Mouse (Mus musculus) activated CD4-positive, CD25-positive, alpha-beta regulatory T cell, adult 4 months (primary cell): ENCODE results near the gene S100a3. TPM values are rescaled to one million over a fixed set of nuclear protein-coding genes. Genes with fewer than 3 reads are reported as not detected.

Experiments used
- ATAC-seq: one replicate; pipeline ENCODE4 v1.8.0; 2017
- polyA plus RNA-seq, 2 experiments: library from polyadenylated mRNA; unstranded; fragments of 100-300 nt; shearing (Covaris generic); gene quantifications; one replicate each; pipeline ENCODE4 v1.2.1; 2017

Gene S100a3
- polyA plus RNA-seq, 2 experiments from 2014 or later = 2.6 to 3.2 TPM

DNA sequence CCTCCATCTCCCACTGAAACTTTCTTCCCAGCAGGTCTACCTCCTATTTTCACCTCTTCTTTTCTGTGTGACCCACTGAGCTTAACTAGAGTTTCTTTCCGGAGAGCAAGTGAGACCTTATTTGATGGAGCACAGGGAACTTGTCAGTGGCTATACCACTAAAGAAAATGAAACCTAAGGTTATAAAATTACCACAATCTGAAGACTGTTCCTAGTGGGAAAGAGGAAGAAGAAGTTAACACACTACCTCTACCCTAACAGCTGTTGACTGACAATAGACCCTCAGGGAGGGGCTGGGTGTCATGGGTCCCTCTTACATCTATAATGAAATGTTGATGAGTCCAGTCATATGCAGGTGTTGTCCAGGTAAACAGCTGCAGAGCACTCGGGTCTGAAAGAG is 71.6 kb downstream of the S100a3 start:
- ATAC-seq = no peak

DNA sequence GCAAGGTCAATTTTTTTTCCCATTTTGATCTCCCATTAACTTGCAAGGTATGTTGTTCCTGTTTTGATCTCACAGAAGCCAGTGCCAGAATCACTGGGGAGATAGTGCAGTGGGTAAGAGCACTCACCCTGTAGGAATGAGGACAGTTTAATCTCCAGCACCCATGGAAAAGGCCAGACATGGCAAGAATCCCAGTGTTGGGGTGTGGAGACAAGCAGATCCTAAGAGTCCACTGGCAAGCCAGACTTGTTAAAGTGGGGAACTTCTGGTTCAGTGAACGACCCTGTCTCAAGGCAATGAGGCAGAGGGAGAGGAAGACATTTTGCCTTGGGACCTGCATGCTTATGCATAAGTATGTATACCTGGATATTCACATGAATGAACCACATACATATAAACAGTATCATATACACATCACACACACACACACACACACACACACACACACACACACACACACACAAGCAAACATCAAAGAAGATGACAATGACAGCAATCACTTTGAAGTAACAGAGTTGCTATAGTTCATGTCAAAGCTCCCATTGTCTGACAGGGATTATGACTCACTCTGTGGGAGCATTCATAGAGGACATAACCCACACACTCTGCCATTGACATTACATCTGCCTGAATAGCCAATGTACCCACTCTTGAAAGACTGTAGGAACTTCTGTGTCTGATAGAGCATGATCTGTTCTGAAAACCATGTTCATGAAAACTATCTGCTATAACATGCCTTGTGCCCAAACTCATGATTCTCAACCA is 78.3 kb downstream of the S100a3 start:
- ATAC-seq = no peak

DNA sequence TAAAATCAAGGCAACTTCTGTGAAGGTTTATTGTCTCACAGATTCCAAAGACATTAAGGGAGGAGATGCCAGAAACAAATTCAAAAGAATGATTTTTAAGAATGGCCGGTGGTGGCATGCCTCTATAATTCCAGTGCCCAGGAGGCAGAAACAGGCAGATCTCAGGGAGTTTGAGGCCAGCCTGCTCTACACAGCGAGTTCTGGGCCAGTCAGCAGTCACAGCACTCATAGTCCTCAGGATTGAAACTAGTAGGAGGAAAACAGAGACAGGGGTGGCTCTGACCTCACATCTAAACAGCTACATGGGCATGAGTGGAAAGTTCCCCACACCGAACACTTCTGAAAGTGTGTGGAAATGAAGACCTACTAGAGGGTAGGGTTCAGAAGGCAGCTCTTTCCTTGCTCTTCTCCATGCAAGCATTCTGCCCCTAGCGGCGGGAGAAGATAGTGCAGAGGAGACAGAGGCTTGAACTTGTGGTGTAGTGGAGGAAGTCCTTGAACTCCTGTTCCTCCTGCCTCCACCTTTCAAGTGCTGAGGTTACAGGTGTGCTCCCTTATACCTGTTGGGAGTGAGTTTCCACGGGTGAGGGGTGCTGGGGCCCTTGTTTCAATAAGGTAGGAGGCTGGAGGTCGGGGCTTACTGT is 79.3 kb downstream of the S100a3 start:
- ATAC-seq = peak; percentile 71

DNA sequence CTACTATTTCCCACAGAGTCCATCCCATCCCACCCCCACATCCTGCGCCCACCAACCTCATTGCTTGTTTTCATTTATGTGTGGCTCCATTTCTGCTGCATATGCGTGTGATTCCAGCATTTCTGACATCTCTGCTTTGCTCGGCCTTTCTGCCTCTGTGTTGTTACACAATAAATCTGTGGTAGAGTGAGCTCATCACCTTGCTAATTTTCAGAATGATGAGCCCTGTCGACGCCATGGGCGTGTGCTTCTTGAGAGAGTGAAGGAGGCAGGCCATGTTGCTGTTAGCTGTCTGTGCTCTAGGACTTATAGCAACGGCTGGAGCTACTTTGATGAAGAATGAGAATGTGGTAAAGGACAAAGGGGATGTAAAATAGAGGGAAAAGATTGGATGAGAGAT is 80.6 kb downstream of the S100a3 start:
- ATAC-seq = no peak

DNA sequence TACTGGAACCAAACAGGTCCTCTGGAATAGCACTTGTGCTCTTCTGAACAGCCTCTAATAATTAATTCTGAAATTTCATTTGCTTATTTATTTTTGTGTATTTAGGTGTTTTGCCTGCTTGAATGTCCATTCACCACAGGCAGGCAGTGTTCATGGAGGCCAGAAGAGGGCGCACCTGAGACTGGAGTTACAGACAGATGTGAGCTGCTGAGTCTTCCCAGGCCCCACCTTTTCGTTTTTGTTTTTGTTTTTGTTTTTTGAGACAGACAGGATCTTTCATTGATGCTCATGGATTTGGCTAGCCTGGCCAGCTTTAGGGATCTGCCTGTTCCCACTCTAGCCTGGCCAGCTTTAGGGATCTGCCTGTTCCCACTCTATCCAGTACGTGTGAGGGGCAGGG is 83.8 kb downstream of the S100a3 start:
- ATAC-seq = no peak

DNA sequence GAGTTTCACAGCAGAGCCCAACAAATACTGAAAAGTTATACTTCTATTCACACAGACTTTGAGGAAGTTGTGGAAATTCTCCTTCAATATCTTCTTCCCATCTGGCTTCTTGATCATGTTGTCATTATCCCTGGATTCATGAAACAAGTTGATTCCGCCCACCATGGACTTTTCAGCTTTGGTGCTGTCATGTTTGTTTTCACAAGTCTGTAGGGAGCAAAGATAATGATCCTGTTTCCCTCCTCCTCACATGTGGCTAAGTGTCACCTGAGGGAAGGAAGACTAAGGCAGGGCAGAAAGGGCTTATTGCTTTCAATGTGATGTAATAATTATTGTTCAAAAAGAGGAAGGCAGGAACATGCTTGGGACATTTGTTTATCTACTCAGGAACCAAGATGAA is 86.9 kb downstream of the S100a3 start:
- ATAC-seq = no peak

DNA sequence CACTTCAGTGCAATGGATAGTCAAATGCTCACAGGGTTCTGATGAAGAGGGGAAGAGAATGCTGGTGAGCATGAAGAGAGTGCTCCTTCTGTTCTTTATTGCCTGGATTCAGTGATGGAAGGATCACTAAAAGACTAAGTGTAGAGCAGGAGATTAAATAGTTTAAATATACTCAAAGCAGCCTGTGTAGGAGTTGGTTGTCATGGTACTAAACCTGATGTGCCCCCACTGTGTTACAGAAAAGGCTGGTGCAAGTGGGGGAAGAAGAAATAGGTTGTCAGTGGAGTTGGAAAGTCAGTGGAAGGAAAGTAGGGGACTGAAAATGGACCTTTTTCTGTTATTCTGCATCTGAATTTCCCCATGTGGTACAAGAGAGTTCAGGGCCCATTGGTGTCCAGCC is 88.6 kb downstream of the S100a3 start:
- ATAC-seq = no peak

DNA sequence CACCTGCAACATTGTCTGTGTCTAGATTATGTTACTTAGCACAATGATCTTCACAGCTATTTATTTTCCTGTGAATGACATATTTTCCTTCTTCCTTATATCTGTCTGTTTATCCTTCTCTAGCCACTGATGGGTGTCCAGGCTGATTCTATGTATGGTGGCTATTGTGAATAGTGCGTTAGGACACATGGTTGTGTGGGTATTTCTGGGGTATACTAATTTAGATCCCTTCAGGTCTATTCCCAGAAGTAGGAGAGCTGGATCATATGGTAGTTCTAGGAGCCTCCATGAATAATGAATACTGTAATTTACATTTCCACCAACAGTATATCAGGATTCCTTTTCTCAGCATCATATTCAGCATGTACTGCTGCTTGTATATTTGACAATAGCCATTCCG is 89.5 kb downstream of the S100a3 start:
- ATAC-seq = no peak

Other genes with a start within 250 kb of the S100a3 start
- gene Slc27a3, start 170.6 kb upstream of the S100a3 start, polyA plus RNA-seq = under 1 TPM in 1 of 2 experiments, not detected in 1; 0.21 TPM
- gene Ints3, start 127.0 kb upstream of the S100a3 start, polyA plus RNA-seq = 10 to 100 TPM; 13.8 to 17.2 TPM
- gene Npr1, start 94.7 kb upstream of the S100a3 start, polyA plus RNA-seq = not detected
- 100 to 1,000 TPM in 1 of 2 experiments, 10 to 100 TPM in 1; 99.7 to 101 TPM for gene Ilf2, start 84.5 kb upstream of the S100a3 start, polyA plus RNA-seq
- gene Snapin, start 69.5 kb upstream of the S100a3 start, polyA plus RNA-seq = 10 to 100 TPM; 48.3 to 56.3 TPM
- 10 to 100 TPM; 43.5 to 67.8 TPM for gene Chtop, start 51.1 kb upstream of the S100a3 start, polyA plus RNA-seq
- 1 to 10 TPM; 5.6 to 6.6 TPM for gene S100a1, start 46.2 kb upstream of the S100a3 start, polyA plus RNA-seq
- gene S100a13, start 46.1 kb upstream of the S100a3 start, polyA plus RNA-seq = 100 to 1,000 TPM; 235 to 298 TPM
- under 1 TPM in 1 of 2 experiments, not detected in 1; 0.47 TPM for gene S100a14, start 33.7 kb upstream of the S100a3 start, polyA plus RNA-seq
- gene S100a16, start 23.3 kb upstream of the S100a3 start, polyA plus RNA-seq = not detected
- not detected for gene S100a2, start 29.7 kb downstream of the S100a3 start, polyA plus RNA-seq
- gene Gm42674, start 41.3 kb downstream of the S100a3 start, polyA plus RNA-seq = not detected
- gene S100a4, start 43.2 kb downstream of the S100a3 start, polyA plus RNA-seq = 100 to 1,000 TPM; 152 to 248 TPM
- not detected for gene S100a5, start 47.9 kb downstream of the S100a3 start, polyA plus RNA-seq
- gene S100a6, start 52.3 kb downstream of the S100a3 start, polyA plus RNA-seq = 100 to 1,000 TPM; 548 to 785 TPM
- not detected for gene S100a7a, start 93.4 kb downstream of the S100a3 start, polyA plus RNA-seq
- 1 to 10 TPM in 1 of 2 experiments, not detected in 1; 1.8 TPM for gene S100a8, start 108.4 kb downstream of the S100a3 start, polyA plus RNA-seq
- gene S100a9, start 135.1 kb downstream of the S100a3 start, polyA plus RNA-seq = 1 to 10 TPM in 1 of 2 experiments, not detected in 1; 1.3 TPM
- gene Pglyrp4, start 166.3 kb downstream of the S100a3 start, polyA plus RNA-seq = not detected
- not detected for gene Gm5849, start 217.3 kb downstream of the S100a3 start, polyA plus RNA-seq